Mouse (Mus musculus) retina, postnatal 7 days (tissue): ENCODE measurements around the gene Dclk1.

Experiments used
- DNase-seq: peaks from one replicate; pipeline ENCODE4 v3.0.0-alpha.2; 2012; ENCODE audit warnings: low read depth, low spot score

Dclk1 gene

GRCm38 (mm10) chr3:55587434-55587971 is 345.3 kb downstream of the Dclk1 start:
- DNase-seq: no peak

- DNase-seq: no peak
Measured at GRCm38 (mm10) chr3:55587972-55588946, 346.1 kb downstream of the Dclk1 start.
